Mouse (Mus musculus) kidney, embryonic 14.5 days (tissue): ENCODE results near the gene Foxred2. TPM values are rescaled to one million over a fixed set of nuclear protein-coding genes. Genes with fewer than 3 reads are reported as not detected.
A peak's percentile ranks its signal among the peaks of the same experiment; 100 is the strongest.

Experiments
- ATAC-seq: fragments of 200-750 bp; cut with Nextera tagmentation; 2 replicates; pipeline ENCODE4 v1.8.0; 2017; ENCODE audit warnings: moderate number of reproducible peaks, mild to moderate bottlenecking, moderate TSS enrichment, moderate library complexity; ENCODE audit not compliant: low FRiP score, low TSS enrichment
- H3K27ac ChIP-seq: fragments of 300-500 bp; sonication (generic); 2 replicates; pipeline ENCODE4 v1.5.1; 2014; ENCODE audit warnings: low read depth, mild to moderate bottlenecking, low read length, moderate library complexity, mixed read lengths
- H3K27me3 ChIP-seq: fragments of 300-500 bp; sonication (generic); 2 replicates; pipeline ENCODE4 v1.6.1; 2014; ENCODE audit warnings: mild to moderate bottlenecking, low read length; ENCODE audit not compliant: control insufficient read depth, insufficient read depth
- H3K36me3 ChIP-seq: fragments of 300-500 bp; sonication (generic); 2 replicates; pipeline ENCODE4 v1.6.1; 2014; ENCODE audit warnings: low read length, mixed read lengths; ENCODE audit not compliant: control insufficient read depth, insufficient read depth
- H3K4me1 ChIP-seq: fragments of 300-500 bp; sonication (generic); 2 replicates; pipeline ENCODE4 v1.6.1; 2014; ENCODE audit warnings: low read length, mixed read lengths; ENCODE audit not compliant: control insufficient read depth, insufficient read depth
- H3K4me2 ChIP-seq: fragments of 300-500 bp; sonication (generic); replicated peaks from 2 replicates; pipeline ENCODE4 v1.6.1; 2014; ENCODE audit warnings: low read depth, mild to moderate bottlenecking, low read length
- H3K4me3 ChIP-seq: fragments of 300-500 bp; sonication (generic); 2 replicates; pipeline ENCODE4 v1.5.1; 2014; ENCODE audit warnings: mild to moderate bottlenecking, low read length
- H3K9ac ChIP-seq: fragments of 300-500 bp; sonication (generic); 2 replicates; pipeline ENCODE4 v1.6.1; 2014; ENCODE audit warnings: low read depth, mild to moderate bottlenecking, low read length, moderate library complexity
- H3K9me3 ChIP-seq: fragments of 300-500 bp; sonication (generic); 2 replicates; pipeline ENCODE4 v1.6.1; 2016; ENCODE audit warnings: low read length; ENCODE audit not compliant: control insufficient read depth
- WGBS: fragments of 180-500 bp; shearing (Covaris S2); extraction: QIAGEN DNeasy Blood & Tissue Kit; methylation state at CpG from one replicate; pipeline ENCODE4 v1.1.7; 2014; 5-methylcytosine and 5-hydroxymethylcytosine counted together
- polyA plus RNA-seq: library from polyadenylated mRNA; unstranded; fragments of >200 nt; fragmentation: Nextera tagmentation; extraction: Ambion mirVana; gene quantifications from 2 replicates; pipeline ENCODE4 v1.2.1, GENCODE M21; 2014

The Foxred2 gene
- polyA plus RNA-seq, 1 experiment from 2014 or later, result 6.2 TPM

DNA sequence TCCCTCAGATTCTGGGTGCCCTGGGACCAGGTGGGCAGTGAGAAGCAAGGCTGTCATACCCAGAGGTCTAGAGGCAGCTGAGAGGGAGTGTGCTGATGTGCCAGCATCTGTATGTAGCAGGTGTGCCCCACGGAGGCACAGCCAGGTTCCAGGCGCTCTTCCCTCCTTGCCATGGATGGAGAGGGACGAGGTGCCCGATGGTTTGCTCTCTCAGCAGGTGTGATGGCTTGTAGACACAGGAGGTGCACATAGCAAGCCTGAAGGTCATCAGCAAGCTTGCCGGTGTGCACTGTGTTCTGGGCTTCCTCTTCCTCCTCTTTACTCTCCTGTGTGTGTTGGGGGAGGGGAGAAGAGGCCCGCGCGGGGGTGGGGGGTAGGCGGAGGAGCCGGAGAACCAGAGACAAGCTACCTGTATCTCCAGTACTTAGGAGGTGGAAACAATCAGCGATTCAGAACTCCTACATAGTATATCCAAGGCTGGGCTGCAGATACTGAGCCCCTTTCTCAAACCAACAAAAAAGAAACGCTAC lies 52.1 kb downstream of the Foxred2 start:
- no peak overlapping the region for H3K4me3 ChIP-seq
- H3K4me1 ChIP-seq, result peaks cover 35% of the 10 kb centered on the region
- peak overlapping the region; percentile 47; the same call in 1 of the 2 replicates for H3K4me2 ChIP-seq
- H3K27me3 ChIP-seq, result no peaks in the 10 kb centered on the region
- 25% methylated on average over 12 of the region's 12 CpGs for WGBS
- H3K27ac ChIP-seq, result no peak overlapping the region; the same call in 1 of the 2 replicates
- no peaks in the 10 kb centered on the region for H3K9me3 ChIP-seq
- H3K36me3 ChIP-seq, result no peaks in the 10 kb centered on the region
- H3K9ac ChIP-seq, result no peak overlapping the region
- peak; percentile 9; the same call in 1 of the 2 replicates for ATAC-seq

DNA sequence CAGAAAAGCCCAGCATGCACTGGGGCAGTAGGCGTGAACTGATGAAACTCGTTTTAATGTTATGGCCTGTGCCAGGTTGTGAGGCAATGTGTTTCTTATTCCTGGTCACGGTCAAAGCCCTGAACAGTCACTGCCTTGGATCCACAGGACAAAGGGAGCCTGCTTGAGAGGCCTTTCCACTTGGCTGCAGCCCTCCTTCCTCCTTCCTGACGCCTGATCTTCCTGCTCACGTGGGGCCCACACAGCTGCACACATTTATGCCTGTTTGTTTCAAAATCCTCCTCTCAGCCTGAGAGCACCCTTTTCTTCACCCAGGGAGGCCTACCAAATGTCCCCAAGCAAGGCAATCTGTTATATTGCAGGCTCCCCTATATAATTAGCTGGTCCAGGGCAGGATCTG lies 53.3 kb downstream of the Foxred2 start:
- Histone ChIP-seq H3K9me3 (no peaks in the 10 kb centered on the region), H3K4me3 (no peak overlapping the region), H3K9ac (no peak overlapping the region), H3K4me2 (no peak overlapping the region), H3K4me1 (peaks cover 32% of the 10 kb centered on the region), H3K27me3 (no peaks in the 10 kb centered on the region), H3K27ac (peak overlapping the region; percentile 44; the same call in 1 of the 2 replicates), H3K36me3 (no peaks in the 10 kb centered on the region)
- WGBS, result 28% methylated on average over 5 of the region's 5 CpGs
- ATAC-seq, result no peak; the same call in 1 of the 2 replicates

DNA sequence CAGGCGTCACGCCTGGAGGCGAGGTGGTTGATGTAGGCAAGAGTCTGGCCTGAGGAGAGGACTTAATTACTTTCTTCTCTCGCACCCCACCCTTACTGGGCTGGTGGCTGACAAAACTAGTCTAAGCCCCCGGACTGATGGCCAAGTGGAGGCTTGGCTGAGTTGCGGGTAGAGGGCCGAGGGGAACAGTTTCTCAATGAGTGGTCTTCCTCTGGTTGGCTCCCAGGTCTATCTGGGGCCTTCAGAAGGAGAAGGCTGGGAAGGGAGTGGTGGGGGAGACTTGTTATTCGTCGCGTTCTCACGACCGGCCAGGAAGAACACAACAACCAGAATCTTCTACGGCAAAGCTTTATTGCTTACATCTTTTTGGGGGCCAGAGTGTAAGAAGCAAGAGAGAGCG lies 61.6 kb downstream of the Foxred2 start:
- Histone ChIP-seq H3K4me1 (no peaks in the 10 kb centered on the region), H3K36me3 (no peaks in the 10 kb centered on the region), H3K4me2 (no peak overlapping the region), H3K9me3 (no peaks in the 10 kb centered on the region), H3K27ac (no peak overlapping the region), H3K9ac (no peak overlapping the region), H3K4me3 (no peak overlapping the region), H3K27me3 (no peaks in the 10 kb centered on the region)
- peak; percentile 35; the same call in 1 of the 2 replicates for ATAC-seq
- 73% methylated on average over 13 of the region's 14 CpGs for WGBS

DNA sequence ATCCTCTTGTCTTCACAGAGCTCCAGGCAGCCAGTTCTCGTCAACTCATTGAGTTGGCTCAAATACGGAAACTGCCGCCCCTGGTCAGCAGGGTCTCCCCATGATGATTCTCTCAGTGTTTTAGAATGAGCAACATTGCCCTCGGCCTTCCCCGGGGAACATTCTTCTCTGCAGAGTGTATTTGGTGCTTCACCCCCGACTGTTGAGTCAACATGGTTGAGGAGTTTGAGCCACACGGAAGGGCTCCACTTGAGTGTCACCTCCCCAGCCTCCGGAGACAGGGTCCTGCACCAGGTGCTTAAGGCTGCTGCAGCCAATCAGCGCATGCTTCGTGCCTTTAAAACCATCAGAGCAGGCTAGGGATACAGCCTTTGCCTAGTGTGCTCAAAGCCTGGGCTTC lies 63.2 kb downstream of the Foxred2 start:
- H3K9me3 ChIP-seq, result no peaks in the 10 kb centered on the region
- H3K4me1 ChIP-seq, result no peaks in the 10 kb centered on the region
- no peak overlapping the region for H3K4me2 ChIP-seq
- H3K27me3 ChIP-seq, result no peaks in the 10 kb centered on the region
- WGBS, result 66% methylated on average over 10 of the region's 10 CpGs
- no peak overlapping the region for H3K27ac ChIP-seq
- no peak overlapping the region for H3K4me3 ChIP-seq
- ATAC-seq, result no peak
- H3K9ac ChIP-seq, result no peak overlapping the region
- H3K36me3 ChIP-seq, result no peaks in the 10 kb centered on the region

DNA sequence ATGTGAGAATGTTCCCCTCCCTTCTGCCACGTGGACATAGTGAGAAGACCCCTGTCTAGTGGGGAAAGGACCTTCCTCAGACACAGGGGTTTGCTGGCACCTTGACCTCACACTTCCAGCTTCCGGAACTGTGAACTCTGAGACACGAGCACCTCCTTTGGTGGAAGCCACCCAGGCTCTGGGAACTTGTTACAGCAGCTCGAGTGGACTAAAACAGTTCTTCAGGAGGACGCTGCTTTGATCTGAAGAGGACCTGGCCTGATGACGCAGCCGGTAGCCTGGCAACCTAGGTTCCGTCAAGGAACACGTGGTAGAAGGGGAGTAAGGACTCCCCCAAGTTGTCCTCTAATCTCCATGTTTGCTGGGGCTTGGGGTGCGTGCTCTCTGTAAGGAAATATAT lies 64.1 kb downstream of the Foxred2 start:
- no peak for ATAC-seq
- WGBS, result 85% methylated on average over 10 of the region's 10 CpGs
- H3K4me2 ChIP-seq, result no peak overlapping the region
- H3K27me3 ChIP-seq, result no peaks in the 10 kb centered on the region
- no peaks in the 10 kb centered on the region for H3K4me1 ChIP-seq
- no peaks in the 10 kb centered on the region for H3K9me3 ChIP-seq
- no peak overlapping the region for H3K9ac ChIP-seq
- H3K4me3 ChIP-seq, result no peak overlapping the region
- H3K27ac ChIP-seq, result no peak overlapping the region
- no peaks in the 10 kb centered on the region for H3K36me3 ChIP-seq

DNA sequence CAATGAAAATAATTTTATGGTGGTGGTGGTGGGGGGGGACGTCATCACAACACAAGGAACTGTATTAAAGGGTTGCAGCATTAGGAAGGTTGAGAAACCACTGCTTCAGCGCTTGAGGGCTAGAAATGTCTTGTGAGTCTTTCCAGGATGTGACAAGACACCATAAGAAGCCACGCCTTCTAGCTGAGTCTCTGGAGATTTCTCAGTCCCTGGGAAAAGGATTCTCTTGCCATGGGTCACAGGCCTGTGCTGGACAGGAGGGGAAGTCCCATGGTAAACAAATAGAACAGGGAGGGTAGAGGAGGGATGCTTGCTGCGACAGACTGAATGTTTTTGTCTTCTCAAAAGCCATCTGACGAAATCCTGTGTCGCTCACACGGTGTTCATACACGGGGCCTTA lies 64.8 kb downstream of the Foxred2 start:
- H3K36me3 ChIP-seq, result no peaks in the 10 kb centered on the region
- no peak overlapping the region for H3K4me3 ChIP-seq
- no peak overlapping the region for H3K9ac ChIP-seq
- H3K4me2 ChIP-seq, result no peak overlapping the region
- peaks cover 6% of the 10 kb centered on the region; the same call in 1 of the 2 replicates for H3K4me1 ChIP-seq
- WGBS, result 77% methylated on average over 8 of the region's 8 CpGs
- no peak for ATAC-seq
- H3K9me3 ChIP-seq, result no peaks in the 10 kb centered on the region
- no peak overlapping the region for H3K27ac ChIP-seq
- no peaks in the 10 kb centered on the region for H3K27me3 ChIP-seq

Other genes with a start within 250 kb of the Foxred2 start
- 0.34 TPM in 1 of 2 replicates, not detected in the other for gene Apol9b, start 227.7 kb downstream of the Foxred2 start, polyA plus RNA-seq
- not detected in 2 replicates for gene Apol8, start 199.7 kb downstream of the Foxred2 start, polyA plus RNA-seq
- 43.8 and 72.3 TPM in 2 replicates for gene Myh9, start 114.5 kb downstream of the Foxred2 start, polyA plus RNA-seq
- gene Txn2, start 27.7 kb downstream of the Foxred2 start, polyA plus RNA-seq, result 269 and 294 TPM in 2 replicates
- 188 and 247 TPM in 2 replicates for gene Eif3d, start 14.1 kb upstream of the Foxred2 start, polyA plus RNA-seq
- not detected in 2 replicates for gene Cacng2, start 163.3 kb upstream of the Foxred2 start, polyA plus RNA-seq
- gene Ift27, start 217.4 kb upstream of the Foxred2 start, polyA plus RNA-seq, result 92.9 and 105 TPM in 2 replicates
- gene Pvalb, start 249.7 kb upstream of the Foxred2 start, polyA plus RNA-seq, result not detected in 2 replicates